Mouse (Mus musculus) CH12.LX (cell line): ENCODE measurements around the gene Bach2.

Source experiments
- CTCF ChIP-seq, 2 experiments: IDR thresholded peaks in 1 of 2; conservative IDR thresholded peaks in 1 of 2; 2 replicates each; pipeline ENCODE4 v1.5.1; 2011 to 2012; ENCODE audit warnings: low read depth in 2 of 2, low read length in 2 of 2, improper control_type of control experiment in 1 of 2, inconsistent platforms in 1 of 2, mild to moderate bottlenecking in 1 of 2, moderate library complexity in 1 of 2
- EP300 ChIP-seq: IDR thresholded peaks from 2 replicates; pipeline ENCODE4 v1.6.1; 2011; ENCODE audit warnings: low read length, improper control_type of control experiment
- MAX ChIP-seq: IDR thresholded peaks from 2 replicates; pipeline ENCODE4 v1.6.1; 2011; ENCODE audit warnings: low read length, improper control_type of control experiment
- NRF1 ChIP-seq: IDR thresholded peaks from 2 replicates; pipeline ENCODE4 v1.6.1; 2014; ENCODE audit warnings: low read depth, mild to moderate bottlenecking, inconsistent platforms, low read length, improper control_type of control experiment, moderate library complexity
- POLR2A ChIP-seq: IDR thresholded peaks from 2 replicates; pipeline ENCODE4 v1.6.1; 2011; ENCODE audit warnings: low read depth, mild to moderate bottlenecking, improper control_type of control experiment, low read length
- ZNF384 ChIP-seq: IDR thresholded peaks from 2 replicates; pipeline ENCODE4 v1.6.1; 2012; ENCODE audit warnings: low read depth, low read length, improper control_type of control experiment, inconsistent platforms

DNA sequence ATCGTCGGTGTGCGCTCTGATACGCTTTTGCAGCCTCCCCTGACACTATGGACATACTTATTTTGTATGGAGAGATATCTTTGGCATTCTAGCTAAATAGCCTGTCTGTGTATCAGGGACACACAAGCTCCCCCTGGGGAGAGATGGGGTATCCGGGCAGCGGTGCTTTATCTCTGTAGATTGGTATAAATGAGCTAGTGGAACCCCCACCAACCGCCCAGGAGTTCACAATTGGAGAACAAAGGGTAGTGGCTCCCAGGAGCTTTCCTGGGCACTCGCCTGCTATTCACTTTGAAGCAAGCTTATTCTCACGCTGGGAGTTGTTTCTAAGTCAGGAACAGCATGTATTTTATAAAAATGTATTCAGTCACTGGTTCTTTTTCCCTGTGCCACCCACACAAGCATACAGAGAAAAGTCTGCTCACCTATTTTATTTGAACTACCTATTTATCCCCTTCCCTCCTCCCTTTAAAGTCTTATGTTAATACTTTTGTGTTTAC lies 291.9 kb downstream of the Bach2 start:
- TF ChIP-seq EP300 (no peak), NRF1 (no peak), ZNF384 (no peak), CTCF (conservative IDR thresholded peaks at IDR 0.05 in 1 of 2, IDR thresholded peaks at IDR 0.05 in 1 of 2; ENCODE audit: low read depth in 2 of 2, low read length in 2 of 2) (no peak), POLR2A (no peak), MAX (no peak)
